22 mouse cellular contexts compared by ENCODE assay signal in the genomic region with DNA sequence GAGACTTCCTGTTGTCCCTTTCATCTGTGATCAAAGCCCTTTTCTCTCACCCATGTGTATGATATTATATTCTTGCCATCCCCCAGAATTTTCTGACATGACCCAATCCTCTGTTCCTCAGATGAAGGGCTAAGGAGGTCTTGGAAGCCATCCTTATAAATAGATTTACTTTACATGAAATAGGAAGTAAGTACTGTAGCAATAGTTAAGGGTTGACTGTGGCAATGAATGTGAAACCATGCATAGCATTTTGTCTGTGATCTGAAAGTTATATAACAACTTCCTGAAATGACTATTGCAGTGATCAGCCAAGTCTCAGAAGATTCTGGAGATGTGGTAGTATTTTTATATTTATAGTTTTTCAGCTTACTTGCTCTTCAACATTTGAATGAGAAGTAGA.
"Had no signal": no experiment of that assay in that cellular context is flagged by ENCODE, and none has a peak within 500 bp of the region (broad histone marks: within the 10 kb centered on the region; RNA-seq: fewer than 3 reads in every experiment).

No protein-coding gene starts in this region.

- DNase-seq: heart, postnatal 10 days; heart, postnatal 14 days; heart, postnatal 36 days; heart, postnatal 4 days; kidney, adult 11 months; kidney, adult 18-20 months; kidney, adult 2 months; kidney, adult 8-10 months; kidney, adult 9 months; kidney, postnatal 10 days; kidney, postnatal 14 days; kidney, postnatal 25 days; kidney, postnatal 36 days; kidney, postnatal 4 days; layer of hippocampus, adult 9-11 months; layer of hippocampus, postnatal 36 days had no signal

- ATAC-seq: hindbrain, embryonic 16.5 days; hindbrain, postnatal 0 days; inflammation-experienced regulatory T-cells, adult 6 months; intestine, embryonic 15.5 days; intestine, embryonic 16.5 days; intestine, postnatal 0 days had no signal
